Mouse (Mus musculus): ENCODE measurements around the gene Pex16. TPM values are rescaled to one million over a fixed set of nuclear protein-coding genes. Genes with fewer than 3 reads are reported as not detected.

The Pex16 gene
- polyA plus RNA-seq, 1 experiment from 2014 or later = 40.1 TPM

DNA sequence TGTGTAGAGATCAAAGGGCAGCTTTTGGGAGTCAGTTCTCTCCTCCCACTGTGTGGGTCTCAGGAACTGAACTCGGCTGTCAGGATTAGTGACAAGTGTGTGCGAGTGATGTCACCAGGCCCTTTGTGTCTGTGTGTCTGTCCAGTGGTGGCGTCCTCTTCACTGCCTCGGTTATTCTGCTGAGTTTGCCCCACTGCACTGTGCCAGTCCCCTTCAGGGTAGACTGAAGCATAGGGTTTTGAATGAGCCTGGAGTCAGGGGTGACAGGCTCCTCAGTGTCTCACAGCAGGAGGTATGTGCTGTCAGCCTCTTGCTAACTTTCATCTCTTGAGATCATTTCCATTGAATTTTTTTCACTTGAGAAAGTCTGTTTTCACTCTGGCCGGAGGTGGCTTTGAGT is 21.1 kb upstream of the Pex16 start:
- H3K9me3 ChIP-seq = no peaks in the 10 kb centered on the region
- H3K4me3 ChIP-seq = no peak overlapping the region
- no peak overlapping the region for H3K27ac ChIP-seq (replicated peaks)
- no peak for ATAC-seq (ENCODE audit: low FRiP score, low read depth)
- no peak overlapping the region for H3K9ac ChIP-seq
- H3K4me2 ChIP-seq = no peak overlapping the region
- no peaks in the 10 kb centered on the region; the same call in 1 of the 2 replicates for H3K4me1 ChIP-seq (replicated peaks)
- H3K27me3 ChIP-seq = no peaks in the 10 kb centered on the region
- 23% methylated on average over 5 of the region's 5 CpGs for whole genome bisulfite sequencing
- peaks cover 34% of the 10 kb centered on the region for H3K36me3 ChIP-seq

DNA sequence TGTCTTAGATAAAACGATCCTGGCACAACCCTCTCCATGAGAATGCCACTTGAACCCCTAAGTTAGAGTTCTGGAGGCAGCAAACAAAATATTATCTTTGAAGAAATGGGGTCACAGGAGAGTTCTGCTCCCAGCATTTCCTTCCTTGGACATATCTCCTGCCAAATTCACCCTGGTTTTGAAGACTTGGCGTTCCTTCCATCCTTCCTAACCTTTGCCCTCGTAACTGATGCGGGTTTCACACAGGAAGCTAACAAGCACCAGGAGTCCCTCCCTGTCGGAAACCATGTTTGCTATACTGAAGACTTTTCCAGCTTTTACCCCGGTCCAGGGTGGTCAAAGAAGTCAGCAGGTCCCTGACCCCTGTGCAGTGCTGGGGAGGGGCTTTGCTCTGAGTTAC is 20.3 kb upstream of the Pex16 start:
- no peak overlapping the region for H3K9ac ChIP-seq
- WGBS = 72% methylated on average over 6 of the region's 6 CpGs
- peaks cover 42% of the 10 kb centered on the region for H3K36me3 ChIP-seq
- no peak overlapping the region for H3K27ac ChIP-seq (replicated peaks)
- no peak overlapping the region for H3K4me2 ChIP-seq
- H3K4me1 ChIP-seq (replicated peaks) = no peaks in the 10 kb centered on the region; the same call in 1 of the 2 replicates
- H3K9me3 ChIP-seq = no peaks in the 10 kb centered on the region
- no peaks in the 10 kb centered on the region for H3K27me3 ChIP-seq
- no peak for ATAC-seq (ENCODE audit: low FRiP score, low read depth)
- no peak overlapping the region for H3K4me3 ChIP-seq

GRCm38 (mm10) chr2:92359301-92359700 is 15.2 kb upstream of the Pex16 start:
- Histone ChIP-seq H3K4me3 (no peak overlapping the region), H3K9ac (no peak overlapping the region), H3K27ac (replicated peaks) (no peak overlapping the region), H3K9me3 (no peaks in the 10 kb centered on the region), H3K4me1 (replicated peaks) (0 out of 2 replicates have a peak, but pooled peaks cover 3% of the 10 kb centered on the region), H3K4me2 (no peak overlapping the region), H3K27me3 (no peaks in the 10 kb centered on the region), H3K36me3 (peaks cover 29% of the 10 kb centered on the region)
- whole genome bisulfite sequencing = 84% methylated on average over 2 of the region's 2 CpGs
- ATAC-seq (ENCODE audit: low FRiP score, low read depth) = no peak

DNA sequence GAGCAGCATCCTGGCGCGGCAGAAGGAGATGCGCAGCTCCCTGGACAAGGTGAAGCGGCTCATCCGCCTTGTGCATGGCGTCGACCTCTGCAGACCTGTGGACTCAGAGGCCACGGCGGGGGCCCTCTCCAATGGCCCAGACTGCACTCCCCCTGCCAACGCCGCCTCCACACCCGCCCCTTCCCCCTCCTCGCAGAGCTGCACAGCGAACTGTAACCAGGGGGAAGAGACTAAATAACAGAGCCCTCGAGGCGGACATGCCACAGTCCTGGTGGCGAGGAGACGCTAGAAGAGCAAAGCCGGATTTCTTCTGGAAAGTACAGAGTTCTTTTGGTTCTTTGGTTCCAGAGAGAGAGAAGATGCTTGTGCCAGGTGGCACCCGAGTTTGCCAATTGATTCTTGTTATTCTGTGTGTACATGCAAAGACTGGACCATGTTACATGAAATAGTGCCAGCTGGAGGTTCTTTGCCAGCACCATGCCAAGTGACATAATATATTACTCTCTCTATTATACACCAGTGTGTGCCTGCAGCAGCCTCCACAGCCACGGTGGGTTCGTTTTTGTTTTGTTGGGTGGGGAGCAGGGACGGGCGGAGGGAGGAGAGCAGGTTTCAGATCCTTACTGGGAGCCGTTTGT is 14.2 kb upstream of the Pex16 start:
- 60% methylated on average over 25 of the region's 25 CpGs for WGBS

GRCm38 (mm10) chr2:92360893-92361292 is 13.6 kb upstream of the Pex16 start:
- no peak overlapping the region for H3K4me2 ChIP-seq
- H3K4me1 ChIP-seq (replicated peaks) = 0 out of 2 replicates have a peak, but pooled peaks cover 3% of the 10 kb centered on the region
- no peak overlapping the region for H3K9ac ChIP-seq
- WGBS = 23% methylated on average over 12 of the region's 12 CpGs
- no peak overlapping the region for H3K4me3 ChIP-seq
- no peak for ATAC-seq (ENCODE audit: low FRiP score, low read depth)
- peak overlapping the region; percentile 21; the same call in 1 of the 2 replicates for H3K27ac ChIP-seq (replicated peaks)
- H3K27me3 ChIP-seq = no peaks in the 10 kb centered on the region
- H3K9me3 ChIP-seq = no peaks in the 10 kb centered on the region
- H3K36me3 ChIP-seq = peaks cover 29% of the 10 kb centered on the region

More for the DNA sequence above, 14.2 kb upstream of the Pex16 start:
- peak; percentile 55 for ATAC-seq (ENCODE audit: low FRiP score, low read depth)
- Histone ChIP-seq H3K4me3 (no peak overlapping the region), H3K36me3 (peaks cover 29% of the 10 kb centered on the region), H3K4me2 (no peak overlapping the region), H3K4me1 (replicated peaks) (0 out of 2 replicates have a peak, but pooled peaks cover 3% of the 10 kb centered on the region), H3K9me3 (no peaks in the 10 kb centered on the region), H3K27me3 (no peaks in the 10 kb centered on the region), H3K27ac (replicated peaks) (peak overlapping the region; percentile 21), H3K9ac (no peak overlapping the region)

- H3K36me3 ChIP-seq = peaks cover 25% of the 10 kb centered on the region
- ATAC-seq (ENCODE audit: low FRiP score, low read depth) = no peak
- H3K27me3 ChIP-seq = no peaks in the 10 kb centered on the region
- no peak overlapping the region for H3K4me2 ChIP-seq
- no peaks in the 10 kb centered on the region for H3K9me3 ChIP-seq
- H3K27ac ChIP-seq (replicated peaks) = no peak overlapping the region
- 0 out of 2 replicates have a peak, but pooled peaks cover 3% of the 10 kb centered on the region for H3K4me1 ChIP-seq (replicated peaks)
- no peak overlapping the region for H3K9ac ChIP-seq
- no peak overlapping the region for H3K4me3 ChIP-seq
- WGBS = 78% methylated on average over 8 of the region's 8 CpGs
Measured at GRCm38 (mm10) chr2:92361795-92362194, 12.7 kb upstream of the Pex16 start.

DNA sequence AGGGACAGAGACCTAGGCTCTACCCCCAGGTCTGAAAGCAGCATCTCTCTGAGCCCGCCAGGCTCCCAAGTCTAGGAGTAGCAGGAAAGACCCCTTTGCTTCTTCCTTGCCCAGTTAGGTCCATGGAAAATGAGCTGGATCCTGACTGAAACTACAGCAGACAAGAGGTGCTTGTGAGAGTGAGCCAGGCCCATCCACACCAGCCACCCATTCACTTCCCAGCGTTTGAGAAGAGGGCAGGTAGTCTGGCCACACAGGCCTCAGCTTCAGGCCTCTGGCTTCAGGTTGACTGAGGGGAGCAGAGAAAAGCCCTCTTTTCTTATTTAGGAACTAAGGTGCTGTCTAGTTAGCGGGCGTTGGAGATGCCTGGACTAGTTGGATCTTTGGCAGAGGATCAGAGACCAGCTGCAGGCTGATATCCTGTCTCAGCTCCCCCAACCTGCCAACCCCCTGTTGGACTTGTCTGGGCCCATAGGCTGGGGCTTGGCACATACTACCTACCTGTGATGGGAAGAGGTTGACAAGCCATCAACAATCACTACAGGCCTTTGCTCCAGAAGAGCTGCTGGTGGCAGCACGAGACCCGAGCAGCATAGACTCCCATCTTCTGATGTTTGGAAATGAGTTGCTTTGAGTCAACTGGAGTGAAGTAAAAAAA is 11.8 kb upstream of the Pex16 start:
- Histone ChIP-seq H3K9ac (no peak overlapping the region), H3K27me3 (no peaks in the 10 kb centered on the region), H3K4me2 (no peak overlapping the region), H3K36me3 (peaks cover 19% of the 10 kb centered on the region), H3K9me3 (no peaks in the 10 kb centered on the region), H3K4me1 (replicated peaks) (0 out of 2 replicates have a peak, but pooled peaks cover 3% of the 10 kb centered on the region), H3K4me3 (no peak overlapping the region), H3K27ac (replicated peaks) (no peak overlapping the region)
- ATAC-seq (ENCODE audit: low FRiP score, low read depth) = no peak
- WGBS = 92% methylated on average over 6 of the region's 6 CpGs

- 88% methylated on average over 4 of the region's 4 CpGs for WGBS
- Histone ChIP-seq H3K27ac (replicated peaks) (no peak overlapping the region), H3K4me3 (no peak overlapping the region), H3K9me3 (no peaks in the 10 kb centered on the region), H3K36me3 (peaks cover 6% of the 10 kb centered on the region), H3K9ac (no peak overlapping the region), H3K4me1 (replicated peaks) (0 out of 2 replicates have a peak, but pooled peaks cover 3% of the 10 kb centered on the region), H3K27me3 (no peaks in the 10 kb centered on the region; the same call in 1 of the 2 replicates), H3K4me2 (no peak overlapping the region)
- ATAC-seq (ENCODE audit: low FRiP score, low read depth) = no peak
Measured at GRCm38 (mm10) chr2:92364086-92364485, 10.4 kb upstream of the Pex16 start.

DNA sequence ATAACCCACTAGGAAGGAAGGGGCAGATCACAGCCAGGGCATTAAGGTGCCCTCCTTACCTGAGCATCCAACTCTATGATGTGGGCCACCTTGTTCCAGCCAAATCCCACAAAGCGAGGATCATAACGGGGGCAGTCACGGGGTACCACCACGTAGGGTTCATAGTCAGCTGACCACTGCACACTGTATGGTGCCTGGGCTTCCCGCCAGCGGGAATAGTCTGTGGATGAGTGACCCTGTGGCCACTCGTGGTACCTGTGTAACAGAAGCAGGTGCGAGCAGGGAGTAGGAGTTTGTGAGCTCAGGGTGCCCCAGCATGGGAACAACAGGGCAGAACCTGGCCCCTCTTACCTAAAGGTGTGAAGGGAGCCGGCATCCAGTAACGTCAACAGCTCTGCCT is 8.9 kb upstream of the Pex16 start:
- peaks cover 12% of the 10 kb centered on the region for H3K27me3 ChIP-seq
- no peaks in the 10 kb centered on the region for H3K36me3 ChIP-seq
- 94% methylated on average over 10 of the region's 10 CpGs for WGBS
- H3K9ac ChIP-seq = no peak overlapping the region
- no peak overlapping the region for H3K27ac ChIP-seq (replicated peaks)
- ATAC-seq (ENCODE audit: low FRiP score, low read depth) = no peak
- no peak overlapping the region for H3K4me2 ChIP-seq
- H3K4me3 ChIP-seq = no peak overlapping the region
- H3K4me1 ChIP-seq (replicated peaks) = peaks cover 8% of the 10 kb centered on the region
- no peaks in the 10 kb centered on the region for H3K9me3 ChIP-seq

GRCm38 (mm10) chr2:92367383-92368029 is 7.0 kb upstream of the Pex16 start:
- Histone ChIP-seq H3K36me3 (no peaks in the 10 kb centered on the region), H3K4me2 (no peak overlapping the region), H3K4me1 (replicated peaks) (peaks cover 24% of the 10 kb centered on the region), H3K9ac (no peak overlapping the region), H3K27ac (replicated peaks) (no peak overlapping the region), H3K9me3 (no peaks in the 10 kb centered on the region), H3K4me3 (no peak overlapping the region), H3K27me3 (peaks cover 19% of the 10 kb centered on the region)
- no peak for ATAC-seq (ENCODE audit: low FRiP score, low read depth)
- WGBS = 51% methylated on average over 20 of the region's 20 CpGs

DNA sequence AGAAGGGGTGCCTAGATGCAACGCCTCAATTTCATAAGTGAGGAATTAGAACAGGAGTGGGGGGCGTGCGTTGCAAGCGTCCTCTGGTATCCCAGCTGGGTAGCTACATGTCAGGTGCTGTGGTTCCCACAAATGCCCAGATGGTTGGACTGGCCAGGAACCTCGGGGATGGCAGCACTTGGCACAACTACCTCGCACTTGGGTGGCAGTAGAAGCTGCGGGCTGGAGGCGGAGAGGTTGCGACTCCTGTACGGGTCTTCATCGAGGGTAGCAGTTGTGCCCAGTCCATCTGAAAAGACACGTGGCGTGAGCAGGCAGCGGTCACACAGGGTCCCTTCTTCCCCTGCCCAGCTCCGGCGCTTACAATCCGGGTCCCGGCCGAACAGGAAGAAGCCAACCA is 4.1 kb upstream of the Pex16 start:
- Histone ChIP-seq H3K4me3 (peak overlapping the region; percentile 27), H3K4me2 (peak overlapping the region; percentile 57), H3K9me3 (no peaks in the 10 kb centered on the region), H3K9ac (peak overlapping the region; percentile 28; the same call in 1 of the 2 replicates), H3K27ac (replicated peaks) (no peak overlapping the region), H3K27me3 (peaks cover 19% of the 10 kb centered on the region), H3K4me1 (replicated peaks) (peaks cover 36% of the 10 kb centered on the region), H3K36me3 (no peaks in the 10 kb centered on the region)
- no peak for ATAC-seq (ENCODE audit: low FRiP score, low read depth)
- 8% methylated on average over 19 of the region's 19 CpGs for WGBS
